Mouse (Mus musculus): ENCODE data around the gene Gnb1l. TPM values are rescaled to one million over a fixed set of nuclear protein-coding genes. Genes with fewer than 3 reads are reported as not detected.

The Gnb1l gene
- total RNA-seq, 1 experiment, result 10.9 TPM

DNA sequence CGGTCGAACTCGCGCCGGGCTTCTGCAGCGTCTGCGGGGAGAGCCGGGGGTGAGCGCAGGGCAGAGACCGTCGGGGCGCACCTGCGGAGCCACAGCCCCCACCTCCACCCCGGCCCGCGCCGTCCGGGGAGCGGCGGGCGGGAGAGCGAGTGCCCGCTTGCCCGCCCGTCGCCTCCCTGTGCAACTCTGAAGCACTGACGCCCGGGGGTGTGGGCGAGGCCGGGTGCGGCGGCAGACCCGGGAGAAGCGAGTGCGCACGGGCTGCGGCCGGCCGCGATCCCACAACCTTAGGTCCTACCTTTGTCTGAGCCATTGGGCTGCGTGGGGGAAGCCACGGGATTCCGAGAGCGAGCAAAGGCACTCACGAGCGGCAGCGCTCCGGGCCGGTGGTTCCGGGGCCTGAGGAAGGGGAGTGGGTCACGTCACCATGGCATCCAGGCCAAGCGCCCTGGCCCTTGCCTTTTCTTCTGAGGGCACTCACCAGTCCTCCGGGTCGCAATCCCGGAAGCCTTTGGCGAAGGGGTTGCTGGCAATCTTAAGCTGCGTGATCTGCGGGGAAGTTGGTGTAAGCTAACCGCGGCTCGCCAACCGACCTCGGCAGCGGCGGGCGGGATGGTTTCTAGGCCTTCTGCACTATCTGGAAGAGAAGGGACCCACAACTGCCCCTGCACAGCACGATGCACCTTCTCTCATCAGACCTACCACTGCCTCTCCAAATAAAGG is 84.1 kb downstream of the Gnb1l start:
- Histone ChIP-seq H3K36me3 (ENCODE audit: control insufficient read depth, insufficient read depth, low read length, poor library complexity, severe bottlenecking) (no peaks in the 10 kb centered on the region), H3K4me3 (ENCODE audit: insufficient read depth in 1 of 2, low read depth in 1 of 2, low read length in 2 of 2, poor library complexity in 1 of 2, severe bottlenecking in 1 of 2) (peak overlapping the region; percentile 47 to 65; a peak in 3 of 4 replicates), H3K9ac (ENCODE audit: insufficient read depth, low read depth, low read length, poor library complexity, severe bottlenecking) (peak overlapping the region; percentile 23), H3K27ac (ENCODE audit: insufficient read depth, low read depth, low read length, poor library complexity, severe bottlenecking) (no peak overlapping the region), H3K9me3 (ENCODE audit: control insufficient read depth, insufficient read depth, low read depth, low read length) (no peaks in the 10 kb centered on the region), H3K4me1 (ENCODE audit: control insufficient read depth in 2 of 2, insufficient read depth in 2 of 2, low read length in 2 of 2, poor library complexity in 1 of 2) (no peaks in the 10 kb centered on the region)
- in situ Hi-C loops (cut with MboI; ENCODE audit: low sequenced_read_pairs in 2 of 2, unreplicated experiment in 2 of 2), result loop anchor here (5.0 to 10.0 kb wide), 2 partner anchors 40 to 778 kb away; partner anchors contain the start of gene Gp1bb (in 1 of the 2)
- TF ChIP-seq CHD2 (IDR thresholded peaks at IDR 0.05; ENCODE audit: low read depth, low read length) (no peak), ZNF384 (IDR thresholded peaks at IDR 0.05; ENCODE audit: low read depth, low read length) (no peak), HCFC1 (IDR thresholded peaks at IDR 0.05; ENCODE audit: borderline replicate concordance, insufficient read depth, low read length) (no peak), ZC3H11A (IDR thresholded peaks at IDR 0.05; ENCODE audit: borderline replicate concordance, low read depth, low read length) (no peak), MAFK (IDR thresholded peaks at IDR 0.05; ENCODE audit: insufficient read depth, low read depth, low read length) (no peak)
- DNase-seq (ENCODE audit: low read depth, low spot score), result no peak

DNA sequence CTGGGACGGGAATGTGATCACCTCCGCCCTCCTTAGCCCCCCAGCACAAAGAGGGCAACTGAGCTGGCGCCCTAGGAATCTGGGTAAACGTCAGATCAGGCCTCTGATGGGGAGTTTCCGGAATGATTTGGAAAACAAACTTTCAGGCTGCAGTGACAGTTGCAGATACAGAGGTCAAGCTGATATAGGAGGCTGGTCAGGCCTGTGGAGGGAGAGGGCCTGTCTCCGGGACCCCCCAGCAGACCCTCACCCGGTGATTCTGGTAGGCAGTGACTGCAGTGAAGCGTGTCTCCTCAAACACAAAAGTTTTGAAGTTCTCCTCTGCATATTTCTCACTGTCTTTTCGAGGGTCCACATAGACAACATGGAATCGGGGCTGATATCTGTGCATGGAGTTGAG is 84.7 kb downstream of the Gnb1l start:
- H3K9ac ChIP-seq (ENCODE audit: insufficient read depth, low read depth, low read length, poor library complexity, severe bottlenecking), result no peak overlapping the region
- no peak for TF ChIP-seq CHD2 (IDR thresholded peaks at IDR 0.05; ENCODE audit: low read depth, low read length)
- TF ChIP-seq HCFC1 (IDR thresholded peaks at IDR 0.05; ENCODE audit: borderline replicate concordance, insufficient read depth, low read length), result no peak
- no peak for TF ChIP-seq ZC3H11A (IDR thresholded peaks at IDR 0.05; ENCODE audit: borderline replicate concordance, low read depth, low read length)
- no peak for TF ChIP-seq MAFK (IDR thresholded peaks at IDR 0.05; ENCODE audit: insufficient read depth, low read depth, low read length)
- no peak for TF ChIP-seq ZNF384 (IDR thresholded peaks at IDR 0.05; ENCODE audit: low read depth, low read length)
- peak overlapping the region in 1 of 2 experiments; percentile 65; a peak in 1 of 4 replicates for H3K4me3 ChIP-seq (ENCODE audit: insufficient read depth in 1 of 2, low read depth in 1 of 2, low read length in 2 of 2, poor library complexity in 1 of 2, severe bottlenecking in 1 of 2)
- H3K9me3 ChIP-seq (ENCODE audit: control insufficient read depth, insufficient read depth, low read depth, low read length), result no peaks in the 10 kb centered on the region
- in situ Hi-C loops (cut with MboI; ENCODE audit: low sequenced_read_pairs in 2 of 2, unreplicated experiment in 2 of 2), result loop anchor here (5.0 to 10.0 kb wide), 2 partner anchors 39 to 778 kb away; partner anchors contain the start of gene Gp1bb (in 1 of the 2)
- no peak for DNase-seq (ENCODE audit: low read depth, low spot score)
- H3K36me3 ChIP-seq (ENCODE audit: control insufficient read depth, insufficient read depth, low read length, poor library complexity, severe bottlenecking), result no peaks in the 10 kb centered on the region
- no peak overlapping the region for H3K27ac ChIP-seq (ENCODE audit: insufficient read depth, low read depth, low read length, poor library complexity, severe bottlenecking)
- no peaks in the 10 kb centered on the region for H3K4me1 ChIP-seq (ENCODE audit: control insufficient read depth in 2 of 2, insufficient read depth in 2 of 2, low read length in 2 of 2, poor library complexity in 1 of 2)

- Histone ChIP-seq H3K36me3 (ENCODE audit: control insufficient read depth, insufficient read depth, low read length, poor library complexity, severe bottlenecking) (no peaks in the 10 kb centered on the region), H3K9ac (ENCODE audit: insufficient read depth, low read depth, low read length, poor library complexity, severe bottlenecking) (no peak overlapping the region), H3K4me1 (ENCODE audit: control insufficient read depth in 2 of 2, insufficient read depth in 2 of 2, low read length in 2 of 2, poor library complexity in 1 of 2) (peaks cover 0 to 4% of the 10 kb centered on the region in 2 experiments; a peak in 1 of 4 replicates), H3K9me3 (ENCODE audit: control insufficient read depth, insufficient read depth, low read depth, low read length) (no peaks in the 10 kb centered on the region), H3K27ac (ENCODE audit: insufficient read depth, low read depth, low read length, poor library complexity, severe bottlenecking) (no peak overlapping the region), H3K4me3 (ENCODE audit: insufficient read depth in 1 of 2, low read depth in 1 of 2, low read length in 2 of 2, poor library complexity in 1 of 2, severe bottlenecking in 1 of 2) (no peak overlapping the region)
- DNase-seq (ENCODE audit: low read depth, low spot score), result no peak
- in situ Hi-C loops (cut with MboI; ENCODE audit: low sequenced_read_pairs in 2 of 2, unreplicated experiment in 2 of 2), result loop anchor here (5.0 to 10.0 kb wide), 2 partner anchors 38 to 779 kb away; partner anchors contain the start of gene Gp1bb (in 1 of the 2)
- TF ChIP-seq MAFK (IDR thresholded peaks at IDR 0.05; ENCODE audit: insufficient read depth, low read depth, low read length) (no peak), ZC3H11A (IDR thresholded peaks at IDR 0.05; ENCODE audit: borderline replicate concordance, low read depth, low read length) (no peak), ZNF384 (IDR thresholded peaks at IDR 0.05; ENCODE audit: low read depth, low read length) (no peak), HCFC1 (IDR thresholded peaks at IDR 0.05; ENCODE audit: borderline replicate concordance, insufficient read depth, low read length) (no peak), CHD2 (IDR thresholded peaks at IDR 0.05; ENCODE audit: low read depth, low read length) (no peak)
Observed at GRCm38 (mm10) chr16:18583673-18584357, 85.3 kb downstream of the Gnb1l start.

GRCm38 (mm10) chr16:18584901-18585510 is 86.5 kb downstream of the Gnb1l start:
- Histone ChIP-seq H3K9me3 (ENCODE audit: control insufficient read depth, insufficient read depth, low read depth, low read length) (no peaks in the 10 kb centered on the region), H3K4me1 (ENCODE audit: control insufficient read depth in 2 of 2, insufficient read depth in 2 of 2, low read length in 2 of 2, poor library complexity in 1 of 2) (peaks cover 0 to 4% of the 10 kb centered on the region in 2 experiments; a peak in 1 of 4 replicates), H3K4me3 (ENCODE audit: insufficient read depth in 1 of 2, low read depth in 1 of 2, low read length in 2 of 2, poor library complexity in 1 of 2, severe bottlenecking in 1 of 2) (no peak overlapping the region), H3K36me3 (ENCODE audit: control insufficient read depth, insufficient read depth, low read length, poor library complexity, severe bottlenecking) (no peaks in the 10 kb centered on the region), H3K9ac (ENCODE audit: insufficient read depth, low read depth, low read length, poor library complexity, severe bottlenecking) (no peak overlapping the region), H3K27ac (ENCODE audit: insufficient read depth, low read depth, low read length, poor library complexity, severe bottlenecking) (no peak overlapping the region)
- DNase-seq (ENCODE audit: low read depth, low spot score), result no peak
- no peak for TF ChIP-seq ZC3H11A (IDR thresholded peaks at IDR 0.05; ENCODE audit: borderline replicate concordance, low read depth, low read length)
- no peak for TF ChIP-seq HCFC1 (IDR thresholded peaks at IDR 0.05; ENCODE audit: borderline replicate concordance, insufficient read depth, low read length)
- TF ChIP-seq MAFK (IDR thresholded peaks at IDR 0.05; ENCODE audit: insufficient read depth, low read depth, low read length), result no peak
- TF ChIP-seq ZNF384 (IDR thresholded peaks at IDR 0.05; ENCODE audit: low read depth, low read length), result no peak
- TF ChIP-seq CHD2 (IDR thresholded peaks at IDR 0.05; ENCODE audit: low read depth, low read length), result no peak
- in situ Hi-C loops (cut with MboI; ENCODE audit: low sequenced_read_pairs in 2 of 2, unreplicated experiment in 2 of 2), result loop anchor here (5.0 to 10.0 kb wide), 2 partner anchors 37 to 780 kb away; partner anchors contain the start of gene Gp1bb (in 1 of the 2)
